Mouse (Mus musculus) yolk sac, embryonic 10.5 days (tissue): ENCODE measurements around the gene Slc16a11.

ENCODE experiments used
- DNase-seq: peaks from one replicate; pipeline ENCODE4 v3.0.0-alpha.2; 2017; ENCODE audit warnings: low spot score

The Slc16a11 gene

DNA sequence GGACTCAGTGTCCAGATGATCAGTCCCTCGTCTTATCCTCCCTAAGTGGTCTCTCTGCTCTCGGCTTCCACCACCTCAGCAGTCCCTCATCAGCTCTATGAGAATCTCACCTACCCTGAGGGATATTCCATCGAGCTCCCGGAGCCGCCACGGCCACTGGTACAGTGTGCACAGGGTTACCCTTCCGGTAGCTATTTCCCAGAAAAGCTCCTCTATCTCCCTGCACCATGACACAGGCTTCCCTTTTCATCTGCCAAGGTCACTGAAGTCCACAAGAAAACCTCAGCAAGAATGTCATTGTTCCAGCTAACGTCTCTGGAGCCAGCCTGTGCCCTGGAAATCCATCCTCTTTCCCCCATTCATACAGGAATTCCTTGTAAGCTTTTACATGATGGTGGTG is 39.3 kb downstream of the Slc16a11 start:
- DNase-seq, result no peak

DNA sequence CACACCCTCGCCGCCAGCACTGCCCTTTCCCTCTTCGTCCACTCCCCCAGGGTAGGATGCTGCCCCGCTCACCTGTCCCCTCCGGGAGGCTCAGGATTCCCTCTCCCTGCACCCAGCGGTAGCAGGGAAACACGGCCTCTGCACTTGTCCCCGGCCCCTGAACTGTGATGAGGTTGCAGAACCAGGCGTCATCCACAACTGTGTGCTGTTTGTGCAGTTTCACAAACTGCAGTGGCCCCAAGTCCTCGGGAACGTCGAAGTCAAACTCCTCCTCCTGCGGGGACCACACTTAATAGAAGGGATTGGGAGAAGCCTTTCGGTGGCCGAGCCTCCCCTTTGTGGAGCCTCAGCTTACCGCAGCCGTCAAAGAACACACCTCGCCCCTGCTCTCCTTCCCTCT is 41.8 kb downstream of the Slc16a11 start:
- DNase-seq, result no peak

DNA sequence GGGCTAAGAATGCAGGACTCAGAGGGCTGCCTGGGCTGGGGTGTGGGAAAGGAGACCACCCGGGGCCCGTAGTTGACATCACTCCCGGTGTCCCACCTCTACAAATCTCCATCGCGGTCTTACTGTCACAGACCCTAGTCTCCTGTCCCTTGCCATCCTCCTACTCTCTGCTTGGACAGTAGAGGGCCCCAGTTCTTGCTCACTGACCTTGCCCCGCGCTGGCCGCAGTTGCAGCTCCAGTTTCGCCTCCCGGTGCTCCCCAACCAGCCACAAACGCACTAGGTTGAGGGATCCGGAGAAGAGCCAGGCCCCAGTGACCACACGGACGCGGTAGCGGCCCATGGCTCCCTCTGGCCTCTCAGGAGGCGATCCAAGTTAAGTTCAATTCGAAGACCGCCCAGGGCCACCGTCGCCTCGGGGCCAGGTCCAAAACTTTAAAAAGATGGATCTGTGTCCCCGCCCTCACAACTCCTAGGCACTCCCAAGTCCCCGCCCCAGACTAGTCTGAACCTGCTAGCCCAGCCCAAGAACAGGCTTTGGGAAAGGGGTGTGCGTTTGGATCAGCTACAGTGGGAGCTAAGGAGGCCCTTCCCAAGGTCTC is 42.5 kb downstream of the Slc16a11 start, which contains the start of gene Alox12:
Gene Alox12, minus strand, starts transcription at position 423 of the 601 bp plus-strand sequence.
- peak; percentile 30 for DNase-seq

GRCm38 (mm10) chr11:70259035-70259434 is 46.5 kb downstream of the Slc16a11 start:
- no peak for DNase-seq

DNA sequence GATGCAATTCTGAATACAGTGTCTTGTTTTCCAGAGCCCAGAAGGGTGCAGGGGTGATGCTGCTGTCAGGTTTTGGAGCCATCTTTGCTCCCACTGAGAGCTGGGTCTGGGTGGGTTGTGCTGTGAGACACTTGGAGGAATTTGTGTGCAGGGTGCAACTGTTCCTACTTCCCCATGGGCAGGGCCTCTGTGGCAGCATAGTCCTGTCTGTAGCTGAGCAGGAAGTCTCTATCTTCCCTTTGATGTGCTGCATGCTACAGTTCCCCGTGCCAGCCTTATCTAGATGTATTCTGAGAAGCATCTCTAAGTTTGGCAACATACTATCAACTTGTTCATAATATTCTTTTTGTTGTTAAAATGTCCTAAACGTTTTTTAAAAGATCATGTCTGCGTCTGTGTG is 52.7 kb downstream of the Slc16a11 start:
- no peak for DNase-seq

GRCm38 (mm10) chr11:70265819-70266218 is 53.3 kb downstream of the Slc16a11 start:
- no peak for DNase-seq
